Mouse (Mus musculus) liver, postnatal 0 days (tissue): ENCODE results near the gene Atp7a.

Experiments
- CTCF ChIP-seq: sonication (generic); IDR thresholded peaks from 2 replicates; pipeline ENCODE4 v1.5.1; 2016; ENCODE audit warnings: antibody characterized with exemption, low read depth
- EP300 ChIP-seq: IDR thresholded peaks from 2 replicates; pipeline ENCODE4 v1.6.1; 2016; ENCODE audit warnings: antibody characterized with exemption, low read depth, mild to moderate bottlenecking

DNA sequence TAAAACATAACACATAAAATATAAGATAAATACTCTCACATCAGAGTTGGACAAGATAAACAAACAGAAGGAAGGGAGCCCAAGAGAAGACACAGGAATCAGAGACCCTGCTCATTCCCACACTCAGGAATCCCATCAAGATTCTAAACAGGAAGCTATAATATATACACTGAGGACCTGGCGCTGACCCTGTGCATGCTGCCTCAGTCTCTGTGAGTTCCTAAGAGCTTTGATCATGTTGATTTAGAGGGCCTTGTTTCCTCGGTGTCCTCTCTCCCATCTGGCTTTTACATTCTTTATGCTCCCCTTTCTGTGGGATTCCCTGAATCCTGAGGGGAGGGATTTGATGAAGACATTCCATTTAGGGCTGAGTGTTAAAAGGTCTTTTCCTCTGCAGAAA, 18.4 kb downstream of the Atp7a start:
- TF ChIP-seq EP300 (no peak), CTCF (no peak)
